Mouse (Mus musculus) adrenal gland, adult 2 months (tissue): ENCODE results near the gene Emcn. TPM values are rescaled to one million over a fixed set of nuclear protein-coding genes. Genes with fewer than 3 reads are reported as not detected.

Experiments used
- DNase-seq: peaks from one replicate; pipeline ENCODE4 v3.0.0; 2021
- long read RNA-seq: library from polyadenylated mRNA; stranded (forward); transcript quantifications from one replicate; pipeline ENCODE4 v2.0.0, GENCODE M21; 2021
- polyA plus RNA-seq: library from polyadenylated mRNA; depleted of rRNA; stranded (reverse); fragments of >200 nt; gene quantifications from 2 replicates; pipeline ENCODE4 v1.2.3, GENCODE M21; 2012; rRNA removed
- total RNA-seq, 2 experiments: library from RNA; stranded (reverse); gene quantifications; 2 replicates each; pipeline ENCODE4 v1.2.3; 2021

Emcn gene
- total RNA-seq (100 to 1,000 TPM in 1 of 2 experiments, 10 to 100 TPM in 1; 97.8 to 144 TPM), polyA plus RNA-seq (25.1 and 27.9 TPM in 2 replicates)
- long read RNA-seq, transcript Emcn-202 (12 exons, 2,588 nt), result major isoform, 36 of 41 reads
- long read RNA-seq, partial matches to known transcripts, result 1 of 41 reads
- long read RNA-seq, other reads (novel, unspliced or antisense), result 1 of 41 reads

GRCm38 (mm10) chr3:137340938-137341337 lies at the start of gene Emcn:
Emcn (plus strand) TSS chr3:137341067.
- DNase-seq, result peak; percentile 33

GRCm38 (mm10) chr3:137293174-137293591 lies 47.7 kb upstream of the Emcn start:
- DNase-seq, result peak; percentile 4

GRCm38 (mm10) chr3:137298230-137298629 lies 42.6 kb upstream of the Emcn start:
- no peak for DNase-seq

GRCm38 (mm10) chr3:137300210-137300609 lies 40.7 kb upstream of the Emcn start:
- DNase-seq, result no peak

- no peak for DNase-seq
These were observed 39.7 kb upstream of the Emcn start for GRCm38 (mm10) chr3:137301195-137301594.

- DNase-seq, result no peak
These were observed 38.1 kb upstream of the Emcn start for GRCm38 (mm10) chr3:137302804-137303203.

- no peak for DNase-seq
These were observed 30.9 kb upstream of the Emcn start for GRCm38 (mm10) chr3:137309959-137310358.

GRCm38 (mm10) chr3:137312540-137312939 lies 28.3 kb upstream of the Emcn start:
- DNase-seq, result no peak

GRCm38 (mm10) chr3:137313775-137314362 lies 27.0 kb upstream of the Emcn start:
- DNase-seq, result no peak

GRCm38 (mm10) chr3:137318371-137318770 lies 22.5 kb upstream of the Emcn start:
- DNase-seq, result no peak

- DNase-seq, result no peak
These were observed 20.9 kb upstream of the Emcn start for GRCm38 (mm10) chr3:137319950-137320349.

- DNase-seq, result peak; percentile 20
These were observed 18.6 kb upstream of the Emcn start for GRCm38 (mm10) chr3:137322304-137322703.

- DNase-seq, result no peak
These were observed 11.0 kb upstream of the Emcn start for GRCm38 (mm10) chr3:137329898-137330297.

- DNase-seq, result no peak
These were observed 9.9 kb upstream of the Emcn start for GRCm38 (mm10) chr3:137330950-137331349.

GRCm38 (mm10) chr3:137332531-137332930 lies 8.3 kb upstream of the Emcn start:
- no peak for DNase-seq

GRCm38 (mm10) chr3:137335957-137336356 lies 4.9 kb upstream of the Emcn start:
- no peak for DNase-seq

- peak; percentile 9 for DNase-seq
These were observed 2.6 kb downstream of the Emcn start for GRCm38 (mm10) chr3:137343446-137343845.

GRCm38 (mm10) chr3:137351882-137352281 lies 11.0 kb downstream of the Emcn start:
- DNase-seq, result no peak

- DNase-seq, result no peak
These were observed 15.8 kb downstream of the Emcn start for GRCm38 (mm10) chr3:137356697-137357096.

- DNase-seq, result no peak
These were observed 26.4 kb downstream of the Emcn start for GRCm38 (mm10) chr3:137367123-137367825.

GRCm38 (mm10) chr3:137367826-137368325 lies 27.0 kb downstream of the Emcn start:
- DNase-seq, result no peak

GRCm38 (mm10) chr3:137372854-137373253 lies 32.0 kb downstream of the Emcn start:
- no peak for DNase-seq

- DNase-seq, result no peak
These were observed 41.4 kb downstream of the Emcn start for GRCm38 (mm10) chr3:137382311-137382710.
